18 mouse cellular contexts compared by ENCODE assay signal in genomic region chr12:84767510-84767909, GRCm38 (mm10). TPM values are rescaled to one million over a fixed set of nuclear protein-coding genes. Genes with fewer than 3 reads are reported as not detected.
DNase-seq lines count a peak whose midpoint lies in the region; ATAC-seq and TF ChIP-seq lines count a peak whose summit lies in the region.
"Had no signal": no experiment of that assay in that cellular context is flagged by ENCODE, and none has a peak within 500 bp of the region (broad histone marks: within the 10 kb centered on the region; RNA-seq: fewer than 3 reads in every experiment).

No protein-coding gene starts in this region.

- DNase-seq in lung, postnatal 10 days: no peak
- DNase-seq in NIH3T3 (ENCODE audit: low read depth): peak; percentile 46
- peak; percentile 34 for DNase-seq in naive thymus-derived CD4-positive, alpha-beta T cell, adult 2 months (ENCODE audit: low read depth)
- DNase-seq in left cerebral cortex, adult 18-20 months (ENCODE audit: low spot score in 2 of 2): no peak
- no peak for DNase-seq in adrenal gland, postnatal 4 days (ENCODE audit: low spot score in 2 of 2)
- DNase-seq: cerebellum, adult 18-20 months; layer of hippocampus, postnatal 36 days; right cerebral cortex, postnatal 14 days had no signal

- TF ChIP-seq POLR2A in embryonic fibroblast, embryonic 13.5 days (IDR thresholded peaks at IDR 0.05; ENCODE audit: low read depth, low read length): no peak

- H3K9ac ChIP-seq in lung, embryonic 15.5 days: no peak overlapping the region
- H3K9ac ChIP-seq: embryonic facial prominence, embryonic 13.5 days; forebrain, embryonic 12.5 days; intestine, embryonic 15.5 days; liver, embryonic 14.5 days; midbrain, embryonic 15.5 days; neural tube, embryonic 12.5 days had no signal

- TF ChIP-seq CTCF in embryonic fibroblast, embryonic 13.5 days (IDR thresholded peaks at IDR 0.05; ENCODE audit: borderline replicate concordance, insufficient read depth, low read length): no peak

- H3K36me3 ChIP-seq in lung, embryonic 15.5 days: peaks cover 29% of the 10 kb centered on the region

- no peaks in the 10 kb centered on the region for H3K9me3 ChIP-seq in lung, embryonic 15.5 days
- H3K9me3 ChIP-seq: embryonic facial prominence, embryonic 13.5 days; forebrain, embryonic 12.5 days; intestine, embryonic 15.5 days; limb, embryonic 10.5 days; midbrain, embryonic 15.5 days; neural tube, embryonic 12.5 days had no signal

- no peak overlapping the region for H3K4me2 ChIP-seq in lung, embryonic 15.5 days
- H3K4me2 ChIP-seq: embryonic facial prominence, embryonic 13.5 days; forebrain, embryonic 12.5 days; intestine, embryonic 15.5 days; midbrain, embryonic 15.5 days; neural tube, embryonic 12.5 days had no signal

- no peaks in the 10 kb centered on the region for H3K27me3 ChIP-seq in lung, embryonic 15.5 days
- H3K27me3 ChIP-seq: embryonic facial prominence, embryonic 13.5 days; forebrain, embryonic 12.5 days; intestine, embryonic 15.5 days; midbrain, embryonic 15.5 days; neural tube, embryonic 12.5 days; Patski had no signal

- ATAC-seq in lung, embryonic 15.5 days (ENCODE audit: borderline replicate concordance, extremely low read depth, low FRiP score, low TSS enrichment): no peak
- ATAC-seq: intestine, embryonic 15.5 days; midbrain, embryonic 15.5 days; Patski had no signal

- H3K27ac ChIP-seq in lung, embryonic 15.5 days: peak overlapping the region; percentile 46; the same call in 1 of the 2 replicates
- peak overlapping the region; percentile 12; the same call in 1 of the 2 replicates for H3K27ac ChIP-seq in embryonic fibroblast, embryonic 13.5 days (ENCODE audit: insufficient read depth, low read length)
- H3K27ac ChIP-seq: embryonic facial prominence, embryonic 13.5 days; forebrain, embryonic 12.5 days; intestine, embryonic 15.5 days; limb, embryonic 10.5 days; liver, embryonic 14.5 days; midbrain, embryonic 15.5 days; neural tube, embryonic 12.5 days had no signal

- H3K4me1 ChIP-seq in lung, embryonic 15.5 days: peaks cover 52% of the 10 kb centered on the region
- peaks cover 32% of the 10 kb centered on the region for H3K4me1 ChIP-seq in embryonic fibroblast, embryonic 13.5 days (ENCODE audit: control insufficient read depth, insufficient read depth, low read length)

- 70% methylated on average over 6 of the region's 6 CpGs for WGBS in lung, embryonic 15.5 days

- H3K4me3 ChIP-seq in lung, embryonic 15.5 days: no peak overlapping the region
- no peak overlapping the region for H3K4me3 ChIP-seq in embryonic fibroblast, embryonic 13.5 days (ENCODE audit: insufficient read depth, low read length)
- H3K4me3 ChIP-seq: embryonic facial prominence, embryonic 13.5 days; forebrain, embryonic 12.5 days; intestine, embryonic 15.5 days; limb, embryonic 10.5 days; midbrain, embryonic 15.5 days; neural tube, embryonic 12.5 days had no signal

RNA-seq across cellular contexts. Expression of gene Npc2, which starts 5.4 kb away (rescaled TPM):
- polyA plus RNA-seq in lung, embryonic 15.5 days (2015; fragmentation: Nextera tagmentation; extraction: Ambion mirVana): 150 and 162 TPM in 2 replicates
- 203 and 205 TPM in 2 replicates for polyA plus RNA-seq in embryonic fibroblast, embryonic 13.5 days (2011; ENCODE audit: insufficient read length, low read depth, missing spikeins)
- total RNA-seq in left cerebral cortex, adult 18-20 months (2021): 10 to 100 TPM; 28.1 to 29.6 TPM
- total RNA-seq in adrenal gland, postnatal 4 days (2021): 10 to 100 TPM; 74.7 to 75.6 TPM

RNA-seq across cellular contexts. Expression of gene Isca2, which starts 5.5 kb away (rescaled TPM):
- polyA plus RNA-seq in lung, embryonic 15.5 days (2015; fragmentation: Nextera tagmentation; extraction: Ambion mirVana): 130 and 136 TPM in 2 replicates
- polyA plus RNA-seq in embryonic fibroblast, embryonic 13.5 days (2011; ENCODE audit: insufficient read length, low read depth, missing spikeins): 44.7 and 50.5 TPM in 2 replicates
- total RNA-seq in left cerebral cortex, adult 18-20 months (2021): 10 to 100 TPM; 56.3 to 60.2 TPM
- 10 to 100 TPM; 68.3 to 77.9 TPM for total RNA-seq in adrenal gland, postnatal 4 days (2021)

Comparison
In these comparisons a context has a peak if more than half of its experiments do, and no peak if none do; other contexts are left out.
1. DNase-seq: peak in NIH3T3 (single experiment) and naive thymus-derived CD4-positive, alpha-beta T cell, adult 2 months (single experiment); none in lung, postnatal 10 days (single experiment), left cerebral cortex, adult 18-20 months (0 of 2) and adrenal gland, postnatal 4 days (0 of 2).